Mouse (Mus musculus) heart, postnatal 0 days (tissue): ENCODE measurements around the gene Lysmd3.

Source experiments
- CTCF ChIP-seq: IDR thresholded peaks from 2 replicates; pipeline ENCODE4 v1.5.1; 2016; ENCODE audit warnings: antibody characterized with exemption, control low read depth, low read depth
- EP300 ChIP-seq: IDR thresholded peaks from 2 replicates; pipeline ENCODE4 v1.6.1; 2016; ENCODE audit warnings: antibody characterized with exemption, low read depth

DNA sequence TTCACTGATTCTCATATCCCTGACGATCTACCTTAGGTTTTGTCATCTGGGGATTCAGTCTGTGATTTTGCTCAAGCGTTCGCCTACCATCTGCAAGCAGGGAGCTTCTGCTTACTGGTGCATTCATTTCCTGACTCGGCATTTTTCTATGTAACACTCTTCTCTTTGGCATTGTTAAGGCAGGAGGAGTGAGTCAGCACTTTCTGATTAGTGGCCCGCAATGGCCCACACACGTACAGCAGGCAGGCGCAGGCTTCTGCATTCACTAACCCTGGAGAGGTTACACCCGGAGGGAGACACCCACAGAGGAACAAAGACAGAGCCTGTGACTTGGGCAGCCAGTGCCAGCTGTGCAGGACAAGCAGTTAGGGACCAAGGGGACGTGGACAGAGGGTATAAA lies 34.1 kb downstream of the Lysmd3 start:
- no peak for TF ChIP-seq CTCF
- TF ChIP-seq EP300, result no peak
